Mouse (Mus musculus): ENCODE results near the gene Xirp2. TPM values are rescaled to one million over a fixed set of nuclear protein-coding genes. Genes with fewer than 3 reads are reported as not detected.

Gene Xirp2
- polyA plus RNA-seq, 1 experiment from 2014 or later = 0.08 TPM

- 3% methylated on average over 23 of the region's 23 CpGs for WGBS
Observed at GRCm38 (mm10) chr2:67564851-67565479, 119.2 kb downstream of the Xirp2 start.

GRCm38 (mm10) chr2:67565480-67566331, 119.9 kb downstream of the Xirp2 start, which contains the start of gene B3galt1:
Gene B3galt1 (plus strand): TSS chr2:67565871.
- 0 out of 2 replicates have a peak, but pooled peaks cover 4% of the 10 kb centered on the region for H3K27me3 ChIP-seq (replicated peaks)
- H3K4me2 ChIP-seq = peak within 1 kb of the TSS; percentile 95
- H3K4me1 ChIP-seq = peaks cover 14% of the 10 kb centered on the region
- no peaks in the 10 kb centered on the region for H3K9me3 ChIP-seq
- peak within 1 kb of the TSS; percentile 81 for H3K9ac ChIP-seq
- peak within 1 kb of the TSS; percentile 70 for H3K4me3 ChIP-seq
- peak within 1 kb of the TSS; percentile 74 for H3K27ac ChIP-seq (replicated peaks)
- peak; percentile 87 for ATAC-seq (ENCODE audit: extremely low read depth, insufficient number of reproducible peaks, low FRiP score, low TSS enrichment)
- under 1% methylated on average over 75 of the region's 83 CpGs for WGBS
- no peaks in the 10 kb centered on the region for H3K36me3 ChIP-seq

More at GRCm38 (mm10) chr2:67564851-67565479, 119.2 kb downstream of the Xirp2 start:
- Histone ChIP-seq H3K27me3 (replicated peaks) (0 out of 2 replicates have a peak, but pooled peaks cover 4% of the 10 kb centered on the region), H3K4me1 (peaks cover 14% of the 10 kb centered on the region), H3K4me3 (peak overlapping the region; percentile 70), H3K36me3 (no peaks in the 10 kb centered on the region), H3K27ac (replicated peaks) (peak overlapping the region; percentile 74; the same call in 1 of the 2 replicates), H3K4me2 (peak overlapping the region; percentile 95), H3K9ac (peak overlapping the region; percentile 81), H3K9me3 (no peaks in the 10 kb centered on the region)
- ATAC-seq (ENCODE audit: extremely low read depth, insufficient number of reproducible peaks, low FRiP score, low TSS enrichment) = peak; percentile 33; the same call in 1 of the 2 replicates

GRCm38 (mm10) chr2:67566566-67566965, 120.8 kb downstream of the Xirp2 start:
- 2% methylated on average over 12 of the region's 12 CpGs for WGBS
- H3K4me2 ChIP-seq = peak overlapping the region; percentile 95
- H3K9ac ChIP-seq = peak overlapping the region; percentile 81
- peak overlapping the region; percentile 70 for H3K4me3 ChIP-seq
- no peak for ATAC-seq (ENCODE audit: extremely low read depth, insufficient number of reproducible peaks, low FRiP score, low TSS enrichment)
- H3K9me3 ChIP-seq = no peaks in the 10 kb centered on the region
- no peaks in the 10 kb centered on the region for H3K36me3 ChIP-seq
- 0 out of 2 replicates have a peak, but pooled peaks cover 4% of the 10 kb centered on the region for H3K27me3 ChIP-seq (replicated peaks)
- no peak overlapping the region for H3K27ac ChIP-seq (replicated peaks)
- peaks cover 14% of the 10 kb centered on the region for H3K4me1 ChIP-seq

GRCm38 (mm10) chr2:67567141-67567680, 121.4 kb downstream of the Xirp2 start:
- Histone ChIP-seq H3K9me3 (no peaks in the 10 kb centered on the region), H3K27ac (replicated peaks) (no peak overlapping the region), H3K36me3 (no peaks in the 10 kb centered on the region), H3K4me3 (peak overlapping the region; percentile 70), H3K4me2 (peak overlapping the region; percentile 95), H3K4me1 (peaks cover 14% of the 10 kb centered on the region), H3K27me3 (replicated peaks) (0 out of 2 replicates have a peak, but pooled peaks cover 4% of the 10 kb centered on the region), H3K9ac (peak overlapping the region; percentile 81)
- no peak for ATAC-seq (ENCODE audit: extremely low read depth, insufficient number of reproducible peaks, low FRiP score, low TSS enrichment)
- WGBS = 16% methylated on average over 8 of the region's 8 CpGs

Other genes starting within 250 kb of the Xirp2 start
- gene Gm21830, start 32.3 kb upstream of the Xirp2 start, polyA plus RNA-seq (2015; fragmentation: Nextera tagmentation; extraction: Ambion mirVana) = not detected in 2 replicates
- gene Gm26727, start 12.8 kb upstream of the Xirp2 start, polyA plus RNA-seq (2015; fragmentation: Nextera tagmentation; extraction: Ambion mirVana) = not detected in 2 replicates
- gene B3galt1, start 119.9 kb downstream of the Xirp2 start, polyA plus RNA-seq (2015; fragmentation: Nextera tagmentation; extraction: Ambion mirVana) = 6.0 and 6.8 TPM in 2 replicates